Mouse (Mus musculus) kidney, postnatal 4 days (tissue): Measurements from ENCODE around the gene Ppm1n.

Experiments
- DNase-seq, 2 experiments: peaks; one replicate each; pipeline ENCODE4 v3.0.0; 2021; ENCODE audit warnings: mixed read lengths in 2 of 2

Gene Ppm1n

DNA sequence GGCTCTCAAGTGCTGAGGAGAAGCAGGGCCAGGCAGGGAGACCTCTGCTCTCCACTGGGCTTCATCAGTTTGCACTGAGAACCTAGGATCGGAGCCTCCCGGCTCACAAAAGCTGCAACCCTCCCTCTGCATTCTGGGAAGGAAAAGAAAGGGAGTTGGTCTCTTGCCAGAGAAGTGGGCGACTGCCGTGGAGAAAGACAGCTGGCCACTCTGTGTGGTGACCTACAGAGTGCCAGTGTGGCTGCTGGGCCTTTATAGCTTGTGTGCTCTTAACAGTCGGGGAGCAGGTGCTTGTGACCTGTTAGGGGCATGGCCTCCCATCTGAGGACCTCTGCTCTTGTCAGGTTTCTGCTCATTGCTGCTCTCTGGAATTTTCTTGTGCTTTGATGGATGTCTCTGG, 36.0 kb downstream of the Ppm1n start:
- no peak for DNase-seq

DNA sequence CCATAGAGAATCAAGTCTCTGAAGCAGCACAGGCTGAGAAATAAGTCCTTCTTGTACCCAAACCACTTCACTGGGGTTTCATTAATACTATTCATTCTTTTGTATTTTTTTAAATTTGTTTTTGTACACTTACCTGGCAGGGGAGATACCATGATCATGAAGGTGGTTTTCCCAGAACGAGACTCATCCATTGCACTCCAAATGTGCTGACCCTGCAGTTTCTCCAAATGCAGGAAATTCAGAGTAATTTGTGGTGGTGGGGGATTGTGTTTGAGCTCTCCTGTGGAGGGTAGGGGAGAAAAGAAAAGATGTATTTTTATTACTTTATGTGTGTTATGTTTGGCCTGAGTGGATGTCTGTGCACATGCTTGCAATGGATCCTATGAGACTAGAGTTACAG, 37.9 kb downstream of the Ppm1n start:
- no peak for DNase-seq

DNA sequence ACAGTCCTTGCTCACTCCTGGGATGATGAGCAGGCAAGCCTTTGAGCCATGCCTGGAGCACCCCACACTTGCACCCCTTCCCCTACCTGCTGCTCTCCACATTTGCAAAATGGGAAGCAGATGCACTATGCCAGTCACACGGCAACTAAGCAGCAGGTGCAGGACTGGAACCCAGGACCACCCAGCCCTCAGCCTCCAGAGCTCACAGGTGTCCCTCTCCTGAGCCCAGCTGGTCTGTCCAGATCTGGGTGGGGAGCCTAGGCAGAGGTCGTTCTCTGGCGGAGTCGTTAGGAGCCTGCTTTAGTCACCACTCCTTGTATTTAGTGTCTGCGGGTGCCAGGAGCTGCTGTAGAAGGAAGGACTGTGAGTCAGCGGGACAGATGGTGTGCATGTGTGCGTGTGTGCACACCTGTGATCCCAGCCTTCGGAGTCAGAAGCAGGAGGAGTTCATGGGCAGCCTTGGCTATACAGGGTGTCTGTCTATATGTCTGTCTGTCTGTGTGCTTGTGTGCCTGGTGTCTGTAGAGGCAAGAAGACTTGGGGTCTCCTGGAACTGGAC, 38.9 kb downstream of the Ppm1n start:
- DNase-seq, result no peak

DNA sequence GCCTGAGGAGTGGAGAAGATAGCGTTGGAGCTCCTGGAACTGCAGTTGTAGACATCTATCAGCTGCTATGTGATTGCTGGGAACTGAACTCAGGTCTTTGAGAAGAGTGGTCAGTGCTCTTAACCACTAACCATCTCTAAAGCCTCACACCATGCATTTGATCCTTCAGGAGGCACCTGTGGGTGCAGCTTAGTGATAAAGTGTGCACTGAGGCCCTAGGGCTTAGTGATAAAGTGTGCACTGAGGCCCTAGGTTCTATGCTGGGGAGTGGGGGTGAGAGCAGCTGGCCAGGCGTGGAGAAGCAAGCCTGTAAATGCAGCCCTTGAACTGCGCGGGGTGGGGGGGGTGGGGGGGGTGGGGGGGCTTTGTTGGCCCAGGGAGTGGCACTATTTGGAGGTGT, 39.9 kb downstream of the Ppm1n start:
- DNase-seq, result no peak

DNA sequence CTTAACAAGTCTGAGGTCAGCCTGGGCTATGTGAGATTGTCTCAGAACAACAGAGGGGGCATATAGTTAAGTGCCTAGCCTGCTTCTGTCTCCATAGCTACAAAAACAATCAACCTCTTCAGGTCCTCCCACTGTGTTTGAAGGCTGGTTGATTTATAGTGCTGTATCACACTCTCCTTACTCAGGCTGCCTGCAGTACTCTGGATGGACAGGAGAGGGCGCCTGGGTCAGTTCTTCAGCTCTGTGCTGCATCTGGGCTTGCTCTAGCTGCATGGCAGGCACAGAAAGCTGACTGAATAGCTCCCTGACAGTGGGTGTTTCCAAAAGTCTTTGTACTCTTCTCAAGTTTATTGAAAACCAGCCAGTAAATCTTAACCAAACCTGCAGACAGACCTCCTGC, 40.4 kb downstream of the Ppm1n start:
- peak; percentile 96 for DNase-seq

DNA sequence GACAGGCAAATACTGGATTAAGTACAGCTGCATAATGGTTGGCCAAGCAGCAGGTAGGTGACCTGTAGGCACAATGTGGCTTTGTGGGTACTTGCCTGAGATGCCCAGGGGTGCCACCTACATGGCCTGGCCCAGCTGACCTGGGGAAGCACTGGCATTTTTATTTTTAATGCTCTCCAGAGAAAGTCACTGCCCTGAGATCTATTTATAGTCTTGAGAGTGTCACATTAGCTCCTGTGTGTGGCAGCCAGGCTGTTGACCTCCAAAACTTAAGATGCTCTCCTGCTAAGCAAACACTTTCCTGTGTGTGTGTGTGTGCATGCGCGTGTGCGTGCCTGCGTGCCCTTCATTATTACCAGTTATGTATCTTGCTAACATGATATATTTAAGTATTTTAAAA, 41.5 kb downstream of the Ppm1n start:
- no peak for DNase-seq

DNA sequence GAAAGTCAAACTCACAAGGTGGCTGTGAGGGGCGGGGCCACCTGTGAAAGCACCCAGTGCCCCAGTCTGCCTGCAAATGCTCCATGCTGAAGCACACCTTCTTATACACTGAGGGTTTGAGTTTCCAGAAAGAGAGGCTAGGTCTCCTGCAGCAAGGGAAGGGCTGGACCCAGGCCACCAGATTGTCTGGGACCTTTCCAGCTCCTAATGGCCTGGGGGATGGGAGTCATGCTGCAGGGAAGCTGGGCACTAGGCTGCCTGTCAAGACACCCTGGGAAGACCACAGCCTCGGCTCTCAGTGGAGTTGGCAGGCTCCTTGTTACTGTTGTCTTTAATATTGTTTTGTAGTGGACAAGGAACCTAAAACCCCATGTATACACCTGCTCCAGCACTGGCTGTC, 43.5 kb downstream of the Ppm1n start:
- DNase-seq, result no peak

DNA sequence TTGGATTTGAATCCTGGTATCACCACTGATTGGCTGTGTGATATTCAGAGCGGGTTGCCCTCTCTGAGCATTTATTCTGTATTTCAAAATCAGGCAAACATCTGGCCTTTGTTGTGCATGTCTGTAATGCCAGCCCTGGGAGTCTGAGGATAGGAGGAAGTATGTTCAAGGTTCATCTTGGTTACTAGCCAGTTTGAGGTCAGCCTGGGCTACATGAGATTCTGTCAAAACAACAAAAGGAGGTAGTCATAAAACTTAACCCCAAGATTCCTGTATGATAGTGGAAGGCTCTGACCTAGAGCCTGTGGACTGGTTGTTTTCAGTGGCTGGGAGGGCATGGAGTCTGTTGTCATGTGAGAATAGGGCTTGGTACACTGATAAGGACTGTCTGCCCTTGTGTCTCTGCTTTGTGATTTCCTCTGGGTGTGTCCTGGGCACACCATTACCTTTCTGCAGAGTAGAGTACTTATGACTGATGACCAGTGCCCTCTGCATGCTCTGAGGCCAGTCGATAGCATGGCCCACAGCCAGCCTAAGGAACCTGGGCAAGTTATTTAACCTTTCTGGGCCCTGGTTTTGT, 44.7 kb downstream of the Ppm1n start:
- DNase-seq, result no peak

DNA sequence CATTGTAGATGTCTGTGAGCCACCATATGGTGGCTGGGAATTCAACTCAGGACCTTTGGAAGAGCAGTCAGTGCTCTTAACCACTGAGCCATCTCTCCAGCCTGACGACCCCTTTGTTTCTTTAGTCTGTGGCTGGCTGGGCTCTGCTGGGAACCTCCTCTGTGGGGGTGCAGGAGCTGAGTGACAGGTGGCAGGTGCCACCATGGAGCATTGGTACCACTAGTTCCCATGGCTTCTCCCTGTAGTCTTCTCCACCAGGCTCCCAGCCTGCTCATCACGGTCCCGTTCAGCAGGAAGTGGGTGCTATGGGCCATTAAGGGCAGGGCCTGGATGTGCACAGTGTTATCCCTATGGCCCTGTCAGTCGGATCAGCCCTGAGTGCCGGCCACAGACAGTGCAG, 45.2 kb downstream of the Ppm1n start:
- no peak for DNase-seq

DNA sequence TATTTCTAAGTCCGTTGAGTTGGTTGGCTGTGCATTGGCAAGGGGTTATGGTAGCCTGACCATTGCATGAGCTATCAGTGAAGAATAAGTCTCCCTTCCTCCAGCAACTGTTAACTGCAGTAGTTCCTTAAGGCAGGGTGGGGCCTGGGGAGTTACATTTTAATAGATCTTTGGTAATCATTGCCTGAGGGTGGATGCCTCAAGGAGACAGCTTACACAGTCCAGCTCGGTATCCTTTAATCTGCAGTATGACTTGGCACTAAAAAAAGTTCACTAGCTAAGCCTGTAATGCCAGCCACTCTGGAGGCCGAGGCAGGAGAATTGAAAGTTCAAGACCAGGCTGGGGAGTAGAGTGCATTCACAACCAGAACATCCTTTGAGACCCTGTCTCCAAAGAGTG, 48.0 kb downstream of the Ppm1n start:
- DNase-seq, result no peak

DNA sequence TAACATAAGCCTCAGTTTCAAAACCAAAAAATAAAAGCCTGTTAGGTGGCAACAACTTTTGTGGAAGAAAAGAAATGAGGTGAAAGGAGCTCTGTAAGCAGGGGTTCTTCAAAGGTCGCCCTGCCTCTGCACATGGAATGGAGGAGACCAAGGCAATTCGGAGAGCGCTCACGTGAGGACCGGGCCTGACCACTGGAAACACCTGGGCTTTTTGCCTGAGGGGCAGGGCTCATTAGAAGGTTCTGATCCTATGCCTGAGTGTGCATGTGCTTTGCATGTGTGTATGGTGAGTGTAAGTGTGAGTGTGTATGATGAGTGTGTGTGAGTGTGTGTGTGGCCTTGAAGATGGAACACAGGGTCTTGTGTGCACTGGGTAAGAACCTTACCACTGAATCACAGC, 49.0 kb downstream of the Ppm1n start:
- DNase-seq, result no peak

DNA sequence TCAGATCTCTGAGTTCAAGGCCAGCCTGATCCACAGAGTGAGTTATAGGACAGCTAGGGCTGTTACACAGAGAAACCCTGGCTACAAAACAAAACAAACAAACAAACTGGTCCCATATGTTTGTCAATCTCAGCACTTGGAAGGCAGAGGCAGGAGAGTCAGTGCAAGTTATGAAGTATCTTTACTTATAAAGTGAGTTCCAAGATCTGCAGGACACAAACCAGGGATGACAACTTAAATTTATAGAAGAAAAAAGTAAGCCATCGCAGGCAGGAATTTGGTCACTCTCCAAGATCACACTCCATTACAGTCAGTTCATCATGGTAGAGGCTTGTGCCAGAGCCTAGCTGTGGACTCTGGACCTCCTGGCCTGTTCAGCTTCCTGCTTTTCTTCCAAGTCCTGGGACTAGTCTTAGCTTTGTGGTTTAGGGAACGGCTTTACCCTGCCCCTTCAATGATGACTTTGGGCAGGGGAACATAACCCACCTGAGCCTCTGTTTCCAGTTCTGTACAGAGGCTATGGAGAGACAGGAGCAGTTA, 49.8 kb downstream of the Ppm1n start:
- no peak for DNase-seq

DNA sequence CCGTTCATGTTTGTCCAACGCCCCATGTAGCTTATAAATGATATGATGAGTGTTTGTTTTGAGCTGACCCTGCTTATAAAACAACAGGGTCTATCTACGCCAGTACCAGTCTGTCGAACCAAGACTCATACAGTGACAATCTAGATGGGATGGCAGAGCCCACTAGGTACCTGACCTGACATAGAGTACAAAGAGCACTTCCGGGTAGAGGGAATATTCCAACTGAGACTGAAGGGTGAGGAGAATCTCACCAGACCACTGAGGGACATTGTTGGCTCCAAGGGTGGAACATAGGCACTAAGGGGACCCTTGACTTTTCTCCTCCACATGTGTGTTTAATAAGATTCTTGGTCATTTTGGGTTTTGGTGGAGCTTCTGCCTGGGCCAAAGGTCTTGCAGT, 50.5 kb downstream of the Ppm1n start:
- no peak for DNase-seq

DNA sequence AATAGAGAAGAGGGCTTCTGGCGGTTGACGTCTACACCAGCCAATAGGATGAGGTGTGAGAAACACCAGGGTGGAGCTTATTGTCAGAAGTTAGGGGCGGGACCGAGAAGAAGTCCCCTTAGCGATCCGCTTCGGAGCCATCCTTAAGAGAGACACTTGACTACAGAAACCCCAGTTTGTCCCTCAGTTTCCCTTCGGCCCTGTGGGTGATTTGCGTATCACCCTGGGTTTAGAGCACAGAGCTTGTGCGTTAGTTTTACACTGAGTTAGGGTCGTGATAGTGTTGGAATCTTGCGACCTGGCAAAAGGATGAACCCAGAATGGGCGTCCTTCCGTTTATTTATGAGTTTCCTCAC, 51.1 kb downstream of the Ppm1n start:
- no peak for DNase-seq

DNA sequence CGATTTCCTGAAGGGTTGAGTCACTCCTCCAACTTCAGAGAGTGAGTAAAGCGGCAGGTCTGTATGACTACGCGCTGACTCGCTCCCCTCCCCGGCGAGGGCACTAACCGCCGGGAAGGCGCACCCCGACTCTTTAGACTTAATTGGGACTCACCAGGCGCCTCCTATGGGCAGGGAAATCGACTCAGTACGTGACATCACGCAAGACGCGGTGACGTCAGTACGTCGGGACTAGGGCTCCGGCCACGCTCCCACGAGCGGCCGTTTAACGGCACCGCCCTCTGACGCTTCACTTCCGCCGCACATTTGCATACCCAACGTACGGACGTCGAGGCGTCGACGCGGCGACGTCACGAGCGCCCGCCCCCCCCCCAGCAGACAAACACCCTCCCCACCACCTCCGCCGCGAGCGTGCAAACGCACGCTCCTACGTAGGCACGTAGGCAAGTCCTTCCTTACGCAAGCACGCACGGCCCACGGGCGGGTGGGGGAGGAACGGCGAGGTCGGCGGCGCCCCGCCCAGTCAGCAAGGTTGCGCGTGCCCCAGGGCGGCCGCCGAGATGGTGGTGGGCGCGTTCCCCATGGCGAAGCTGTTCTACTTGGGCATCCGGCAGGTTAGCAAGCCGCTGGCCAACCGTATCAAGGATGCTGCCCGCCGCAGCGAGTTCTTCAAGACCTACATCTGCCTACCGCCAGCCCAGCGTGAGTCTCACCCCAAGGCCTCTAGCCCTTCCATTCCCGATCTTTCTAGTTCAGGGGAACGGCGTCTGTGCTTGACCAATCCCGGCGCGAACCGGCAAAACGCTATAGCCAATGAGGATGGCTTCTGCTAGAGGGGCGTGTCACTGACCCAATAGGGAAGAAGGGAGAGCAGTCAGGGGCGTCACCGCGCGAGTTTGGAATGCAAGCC, 51.7 kb downstream of the Ppm1n start, which contains the start of gene Opa3:
Gene Opa3 (plus strand): TSS at position 452 of the 910 bp plus-strand sequence.
- DNase-seq, result peak; percentile 100

DNA sequence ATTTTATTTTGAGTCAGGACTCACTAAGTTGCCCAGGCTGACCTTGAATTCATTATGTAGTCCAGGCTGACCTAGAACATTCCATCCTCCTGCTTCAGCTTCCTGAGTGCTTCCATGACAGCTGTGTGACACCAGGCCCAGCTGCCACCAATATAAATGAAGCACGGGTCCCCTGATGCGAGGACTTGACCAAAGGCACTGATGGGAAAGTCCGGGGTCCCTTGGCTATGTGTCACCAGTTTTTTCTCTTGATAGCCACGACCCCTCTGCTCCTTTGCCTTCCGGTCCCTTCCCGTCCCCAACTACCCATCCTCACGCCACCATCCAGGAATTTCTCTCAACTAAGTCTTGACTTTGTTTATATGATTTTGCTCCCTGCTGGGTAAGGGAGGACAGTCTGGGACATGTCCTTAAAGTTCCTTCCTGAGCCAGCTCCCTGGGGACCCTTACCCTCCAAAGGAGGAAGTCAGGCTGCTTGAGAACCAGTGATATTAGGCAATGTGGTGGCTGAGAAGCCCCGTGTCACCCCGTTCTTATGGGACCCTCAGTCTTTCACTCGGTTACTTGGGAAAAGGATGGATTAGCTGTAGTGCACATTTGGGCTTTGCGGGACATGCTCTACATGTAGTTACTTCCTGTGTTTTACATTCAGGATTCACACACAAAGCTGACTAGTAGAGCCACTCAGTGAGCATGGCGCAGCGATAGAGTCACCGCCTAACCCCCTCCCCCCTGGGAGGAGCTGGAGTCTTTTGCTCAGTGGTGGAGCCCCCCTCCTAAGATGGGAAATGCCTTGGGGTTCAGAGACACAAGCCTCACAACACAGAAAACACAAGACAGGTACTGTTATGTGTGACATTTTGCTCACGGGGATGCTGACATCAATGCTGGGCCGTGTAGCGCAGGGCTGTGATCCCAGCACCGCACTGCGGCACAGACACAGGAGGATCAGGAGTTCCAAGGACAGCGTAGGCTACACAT, 52.8 kb downstream of the Ppm1n start:
- DNase-seq, result peak; percentile 48 to 68
